Mouse (Mus musculus): ENCODE data around the gene Tnfrsf4. TPM values are rescaled to one million over a fixed set of nuclear protein-coding genes. Genes with fewer than 3 reads are reported as not detected.
A peak's percentile ranks its signal among the peaks of the same experiment; 100 is the strongest.

The Tnfrsf4 gene
- polyA plus RNA-seq, 1 experiment from 2014 or later: 0.60 TPM

DNA sequence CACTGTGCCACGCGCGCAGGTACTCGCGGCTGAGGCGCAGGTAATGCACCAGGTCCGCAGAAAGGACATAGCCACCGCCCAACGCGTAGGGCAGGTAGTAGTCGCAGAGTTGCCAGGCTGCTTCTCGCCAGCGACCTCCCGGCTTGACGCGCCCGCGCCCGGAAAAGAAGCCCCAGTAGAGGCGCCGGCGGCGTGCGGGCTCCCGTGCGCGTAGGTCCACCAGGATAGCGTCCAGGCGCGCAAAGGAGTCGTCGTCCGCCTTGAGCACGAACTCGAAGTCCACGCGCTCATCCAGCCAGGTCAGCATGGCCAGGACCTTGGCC is 21.8 kb upstream of the Tnfrsf4 start:
- peak overlapping the region; percentile 74 for H3K9ac ChIP-seq (ENCODE audit: low read length)
- WGBS: 30% methylated on average over 37 of the region's 37 CpGs
- no peaks in the 10 kb centered on the region for H3K27me3 ChIP-seq (replicated peaks; ENCODE audit: control insufficient read depth, insufficient read depth, low read length)
- peak; percentile 1 for DNase-seq (ENCODE audit: low spot score)
- H3K36me3 ChIP-seq (ENCODE audit: control insufficient read depth, insufficient read depth, low read length): peaks cover 12% of the 10 kb centered on the region
- peaks cover 25% of the 10 kb centered on the region for H3K4me1 ChIP-seq (ENCODE audit: control insufficient read depth, insufficient read depth, low read length)
- peak overlapping the region; percentile 99 for H3K4me2 ChIP-seq (ENCODE audit: low read length)
- H3K4me3 ChIP-seq (ENCODE audit: low read depth, low read length): peak overlapping the region; percentile 86
- H3K27ac ChIP-seq (ENCODE audit: low read depth, low read length): peak overlapping the region; percentile 95
- no peaks in the 10 kb centered on the region for H3K9me3 ChIP-seq (replicated peaks; ENCODE audit: control insufficient read depth, low read length)
- no peak; the same call in none of the 2 replicates for ATAC-seq

DNA sequence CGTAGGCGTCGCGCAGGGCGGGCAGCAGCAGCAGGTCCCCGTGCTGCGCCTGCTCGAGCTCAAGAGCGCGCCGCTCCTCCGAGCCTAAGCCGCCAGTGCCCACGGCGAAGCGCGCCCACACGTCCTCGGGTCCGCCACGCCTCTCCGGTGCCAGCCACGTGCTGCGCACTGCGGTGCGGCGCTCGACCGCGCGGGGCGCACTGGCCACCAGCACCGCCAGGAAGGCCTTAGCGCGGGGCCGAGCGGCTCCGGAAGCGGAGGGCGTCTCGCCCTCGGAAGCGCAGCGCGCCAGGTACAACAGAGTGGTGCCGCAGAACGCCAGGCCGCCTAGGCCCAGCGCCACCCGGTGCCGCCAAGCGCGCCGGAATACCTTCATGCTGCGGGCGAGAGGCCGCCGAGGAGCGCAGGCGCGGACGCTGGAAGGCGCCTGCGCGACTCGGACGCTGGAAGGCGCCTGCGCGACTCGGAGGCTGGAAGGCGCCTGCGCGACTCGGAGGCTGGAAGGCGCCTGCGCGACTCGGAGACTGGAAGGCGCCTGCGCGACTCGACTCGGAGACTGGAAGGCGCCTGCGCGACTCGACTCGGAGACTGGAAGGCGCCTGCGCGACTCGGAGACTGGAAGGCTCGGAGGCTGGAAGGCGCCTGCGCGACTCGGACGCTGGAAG is 21.3 kb upstream of the Tnfrsf4 start, which contains the start of the genes B3galt6 and Sdf4:
TSS of gene B3galt6 (minus strand) at position 409 of the 665 bp plus-strand sequence.
TSS of gene Sdf4 (plus strand) at position 632 of the 665 bp plus-strand sequence.
- ATAC-seq (peak; percentile 90), DNase-seq (ENCODE audit: low spot score) (peak; percentile 95)
- H3K9me3 ChIP-seq (replicated peaks; ENCODE audit: control insufficient read depth, low read length): no peaks in the 10 kb centered on the region
- peak within 1 kb of the TSS; percentile 86 for H3K4me3 ChIP-seq (ENCODE audit: low read depth, low read length)
- peaks cover 16% of the 10 kb centered on the region for H3K36me3 ChIP-seq (ENCODE audit: control insufficient read depth, insufficient read depth, low read length)
- H3K27me3 ChIP-seq (replicated peaks; ENCODE audit: control insufficient read depth, insufficient read depth, low read length): no peaks in the 10 kb centered on the region
- H3K4me2 ChIP-seq (ENCODE audit: low read length): peak within 1 kb of the TSS; percentile 99
- H3K9ac ChIP-seq (ENCODE audit: low read length): peak within 1 kb of the TSS; percentile 86
- under 1% methylated on average over 98 of the region's 99 CpGs for whole genome bisulfite sequencing
- H3K4me1 ChIP-seq (ENCODE audit: control insufficient read depth, insufficient read depth, low read length): peaks cover 25% of the 10 kb centered on the region
- peak within 1 kb of the TSS; percentile 95 for H3K27ac ChIP-seq (ENCODE audit: low read depth, low read length)

DNA sequence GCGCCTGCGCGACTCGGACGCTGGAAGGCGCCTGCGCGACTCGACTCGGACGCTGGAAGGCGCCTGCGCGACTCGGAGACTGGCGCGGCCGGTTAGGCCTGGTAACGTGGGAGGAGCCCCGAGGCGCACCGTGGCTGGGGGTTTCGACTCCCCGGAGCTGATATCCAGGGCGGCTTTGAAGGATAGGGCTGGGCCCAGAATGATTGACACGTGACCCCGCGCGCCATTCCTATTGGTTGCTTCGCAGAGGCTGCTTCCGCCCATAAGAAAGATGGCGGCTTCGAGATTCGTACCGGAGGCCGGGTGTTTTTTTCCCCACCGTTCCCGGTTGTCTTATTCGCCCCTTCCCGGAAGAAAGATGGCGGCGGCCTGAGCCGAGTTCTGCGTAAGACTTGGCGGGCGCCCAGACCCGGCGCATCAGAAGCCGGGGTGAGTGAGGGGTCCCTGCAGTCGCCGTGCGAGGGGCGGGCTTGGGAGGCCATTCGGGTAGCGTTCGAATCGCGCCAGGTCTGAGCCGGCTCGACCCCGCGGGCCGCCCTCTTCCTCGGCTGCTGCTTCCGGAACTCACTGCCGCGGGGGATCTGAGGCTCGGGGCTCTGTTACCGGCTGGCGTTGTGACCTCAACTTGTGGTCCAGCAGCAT is 20.6 kb upstream of the Tnfrsf4 start:
- Histone ChIP-seq H3K36me3 (ENCODE audit: control insufficient read depth, insufficient read depth, low read length) (peaks cover 23% of the 10 kb centered on the region), H3K4me3 (ENCODE audit: low read depth, low read length) (peak overlapping the region; percentile 86), H3K9ac (ENCODE audit: low read length) (peak overlapping the region; percentile 86), H3K9me3 (replicated peaks; ENCODE audit: control insufficient read depth, low read length) (no peaks in the 10 kb centered on the region), H3K4me2 (ENCODE audit: low read length) (peak overlapping the region; percentile 81), H3K27me3 (replicated peaks; ENCODE audit: control insufficient read depth, insufficient read depth, low read length) (no peaks in the 10 kb centered on the region), H3K27ac (ENCODE audit: low read depth, low read length) (peak overlapping the region; percentile 91), H3K4me1 (ENCODE audit: control insufficient read depth, insufficient read depth, low read length) (peaks cover 25% of the 10 kb centered on the region)
- ATAC-seq (peak; percentile 85), DNase-seq (ENCODE audit: low spot score) (peak; percentile 98)
- WGBS: under 1% methylated on average over 70 of the region's 70 CpGs

DNA sequence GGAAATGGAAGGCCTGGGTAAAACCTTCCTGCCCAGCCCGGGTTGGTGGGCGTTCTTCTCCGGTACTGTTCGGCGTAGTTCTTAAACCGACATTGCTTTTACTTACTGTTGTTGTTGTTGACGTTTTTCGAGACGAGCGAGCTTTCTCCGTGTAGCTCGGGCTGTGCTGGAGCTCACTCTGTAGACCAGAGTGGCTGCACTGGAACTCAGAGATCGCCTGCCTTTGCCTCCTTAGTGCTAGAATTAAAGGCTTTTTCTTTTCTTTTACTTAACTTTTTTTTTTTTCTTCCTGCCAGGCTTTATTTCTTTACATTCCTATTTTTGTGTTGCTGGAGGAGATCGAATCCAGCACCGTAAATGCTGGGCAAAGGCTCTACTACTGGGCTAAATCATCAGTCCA is 20.0 kb upstream of the Tnfrsf4 start:
- no peaks in the 10 kb centered on the region for H3K9me3 ChIP-seq (replicated peaks; ENCODE audit: control insufficient read depth, low read length)
- peak overlapping the region; percentile 86 for H3K4me3 ChIP-seq (ENCODE audit: low read depth, low read length)
- DNase-seq (ENCODE audit: low spot score) (no peak), ATAC-seq (no peak)
- peak overlapping the region; percentile 86 for H3K9ac ChIP-seq (ENCODE audit: low read length)
- H3K27me3 ChIP-seq (replicated peaks; ENCODE audit: control insufficient read depth, insufficient read depth, low read length): no peaks in the 10 kb centered on the region
- H3K4me1 ChIP-seq (ENCODE audit: control insufficient read depth, insufficient read depth, low read length): peaks cover 25% of the 10 kb centered on the region
- peak overlapping the region; percentile 81 for H3K4me2 ChIP-seq (ENCODE audit: low read length)
- 6% methylated on average over 15 of the region's 15 CpGs for WGBS
- peaks cover 29% of the 10 kb centered on the region for H3K36me3 ChIP-seq (ENCODE audit: control insufficient read depth, insufficient read depth, low read length)
- peak overlapping the region; percentile 91 for H3K27ac ChIP-seq (ENCODE audit: low read depth, low read length)

DNA sequence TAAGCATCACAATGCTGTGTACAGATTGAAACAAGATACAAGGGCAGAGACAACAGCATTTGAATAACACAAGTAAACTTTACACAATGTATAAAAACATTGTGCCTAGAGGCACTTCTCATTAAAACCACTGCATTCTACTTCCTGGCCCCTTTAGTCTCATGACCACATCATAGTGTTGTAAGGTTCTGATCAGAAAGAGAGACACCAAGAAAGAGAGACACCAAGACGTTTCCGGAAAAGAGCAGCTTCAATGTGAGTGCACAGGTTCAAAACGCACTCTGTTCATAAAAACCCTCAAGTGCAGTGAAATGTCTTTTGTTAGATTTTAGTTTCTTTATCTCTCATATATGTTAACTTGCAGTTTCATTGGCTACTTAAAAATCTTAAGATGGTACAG is 9.5 kb upstream of the Tnfrsf4 start:
- ATAC-seq (no peak), DNase-seq (ENCODE audit: low spot score) (no peak)
- Histone ChIP-seq H3K4me3 (ENCODE audit: low read depth, low read length) (no peak overlapping the region), H3K4me1 (ENCODE audit: control insufficient read depth, insufficient read depth, low read length) (no peaks in the 10 kb centered on the region), H3K9ac (ENCODE audit: low read length) (no peak overlapping the region), H3K27me3 (replicated peaks; ENCODE audit: control insufficient read depth, insufficient read depth, low read length) (no peaks in the 10 kb centered on the region), H3K36me3 (ENCODE audit: control insufficient read depth, insufficient read depth, low read length) (peaks cover 90% of the 10 kb centered on the region), H3K9me3 (replicated peaks; ENCODE audit: control insufficient read depth, low read length) (no peaks in the 10 kb centered on the region), H3K4me2 (ENCODE audit: low read length) (no peak overlapping the region), H3K27ac (ENCODE audit: low read depth, low read length) (no peak overlapping the region)
- 92% methylated on average over 3 of the region's 3 CpGs for WGBS

DNA sequence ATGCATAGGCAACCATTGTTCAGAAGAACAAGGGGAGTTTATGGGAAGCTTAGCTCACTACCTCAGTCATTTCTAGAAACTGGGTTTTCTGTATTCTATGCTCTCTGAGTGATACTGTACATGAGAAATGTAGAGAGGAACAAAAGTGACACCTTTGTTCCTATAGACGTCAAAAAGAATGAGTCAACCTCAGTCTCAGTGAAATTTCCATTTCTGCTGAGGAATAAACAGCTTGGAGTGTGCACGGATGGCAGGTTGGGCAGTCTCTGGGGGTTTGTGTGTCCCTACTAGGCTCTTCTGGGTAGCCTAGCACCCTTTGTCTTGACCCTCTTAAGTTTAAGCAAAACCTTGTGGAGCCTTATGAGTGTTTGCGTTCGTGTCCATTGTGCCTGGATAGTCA is 5.3 kb upstream of the Tnfrsf4 start:
- Histone ChIP-seq H3K27ac (ENCODE audit: low read depth, low read length) (no peak overlapping the region), H3K4me3 (ENCODE audit: low read depth, low read length) (no peak overlapping the region), H3K4me1 (ENCODE audit: control insufficient read depth, insufficient read depth, low read length) (no peaks in the 10 kb centered on the region), H3K9me3 (replicated peaks; ENCODE audit: control insufficient read depth, low read length) (no peaks in the 10 kb centered on the region), H3K27me3 (replicated peaks; ENCODE audit: control insufficient read depth, insufficient read depth, low read length) (no peaks in the 10 kb centered on the region), H3K4me2 (ENCODE audit: low read length) (no peak overlapping the region), H3K36me3 (ENCODE audit: control insufficient read depth, insufficient read depth, low read length) (peaks cover 94% of the 10 kb centered on the region), H3K9ac (ENCODE audit: low read length) (no peak overlapping the region)
- ATAC-seq (no peak), DNase-seq (ENCODE audit: low spot score) (no peak)
- WGBS: 95% methylated on average over 4 of the region's 4 CpGs

DNA sequence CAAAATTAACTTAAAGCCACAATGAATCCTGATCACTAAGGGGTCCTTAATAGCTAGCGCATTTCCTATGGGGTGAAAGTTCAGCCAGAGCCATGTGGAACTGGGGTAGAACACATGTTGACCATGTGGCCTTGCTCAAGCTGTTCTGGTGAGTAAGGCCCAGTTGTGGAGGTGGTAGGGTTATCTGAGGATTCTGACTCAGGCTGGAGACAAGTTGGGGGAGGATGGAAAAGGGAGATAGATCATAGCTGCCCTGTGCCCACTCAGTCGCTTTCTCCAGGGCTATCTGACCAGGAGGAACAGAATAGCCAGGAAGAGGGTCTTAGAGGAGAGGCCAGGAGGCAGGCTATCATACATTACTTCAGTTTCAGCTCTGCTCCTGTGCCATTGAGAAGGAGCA is 793 bp downstream of the Tnfrsf4 start:
- H3K4me1 ChIP-seq (ENCODE audit: control insufficient read depth, insufficient read depth, low read length): no peaks in the 10 kb centered on the region
- no peak overlapping the region for H3K4me3 ChIP-seq (ENCODE audit: low read depth, low read length)
- no peaks in the 10 kb centered on the region for H3K27me3 ChIP-seq (replicated peaks; ENCODE audit: control insufficient read depth, insufficient read depth, low read length)
- WGBS: 93% methylated on average over 2 of the region's 2 CpGs
- DNase-seq (ENCODE audit: low spot score): no peak
- H3K9ac ChIP-seq (ENCODE audit: low read length): no peak overlapping the region
- no peaks in the 10 kb centered on the region for H3K9me3 ChIP-seq (replicated peaks; ENCODE audit: control insufficient read depth, low read length)
- H3K4me2 ChIP-seq (ENCODE audit: low read length): no peak overlapping the region
- H3K27ac ChIP-seq (ENCODE audit: low read depth, low read length): no peak overlapping the region
- ATAC-seq: no peak
- peaks cover 63% of the 10 kb centered on the region for H3K36me3 ChIP-seq (ENCODE audit: control insufficient read depth, insufficient read depth, low read length)

DNA sequence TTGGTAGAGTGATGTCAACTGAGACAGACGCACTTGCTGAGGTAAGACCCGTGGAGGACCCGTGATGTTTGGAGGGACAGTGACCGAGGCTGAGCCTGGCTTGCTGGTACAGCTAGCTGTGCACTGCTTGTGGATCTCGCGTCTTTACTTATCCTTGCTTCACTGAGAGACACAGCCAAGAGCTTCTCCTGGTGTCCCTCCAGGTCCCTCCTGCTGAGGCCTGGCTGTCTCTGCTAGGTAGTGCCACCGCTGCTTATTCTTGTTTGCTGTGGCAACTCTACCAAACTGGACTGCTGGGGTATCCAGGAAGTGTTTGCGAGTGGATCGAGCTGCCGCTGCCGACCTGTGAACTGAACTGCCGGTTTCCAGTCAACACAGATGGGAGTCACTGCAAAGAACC is 6.1 kb downstream of the Tnfrsf4 start:
- Histone ChIP-seq H3K27ac (ENCODE audit: low read depth, low read length) (no peak overlapping the region), H3K36me3 (ENCODE audit: control insufficient read depth, insufficient read depth, low read length) (peaks cover 12% of the 10 kb centered on the region; the same call in 1 of the 2 replicates), H3K9me3 (replicated peaks; ENCODE audit: control insufficient read depth, low read length) (no peaks in the 10 kb centered on the region), H3K27me3 (replicated peaks; ENCODE audit: control insufficient read depth, insufficient read depth, low read length) (no peaks in the 10 kb centered on the region), H3K4me3 (ENCODE audit: low read depth, low read length) (no peak overlapping the region), H3K4me1 (ENCODE audit: control insufficient read depth, insufficient read depth, low read length) (no peaks in the 10 kb centered on the region), H3K4me2 (ENCODE audit: low read length) (no peak overlapping the region), H3K9ac (ENCODE audit: low read length) (no peak overlapping the region)
- WGBS: 91% methylated on average over 12 of the region's 12 CpGs
- no peak for ATAC-seq
- DNase-seq (ENCODE audit: low spot score): no peak

DNA sequence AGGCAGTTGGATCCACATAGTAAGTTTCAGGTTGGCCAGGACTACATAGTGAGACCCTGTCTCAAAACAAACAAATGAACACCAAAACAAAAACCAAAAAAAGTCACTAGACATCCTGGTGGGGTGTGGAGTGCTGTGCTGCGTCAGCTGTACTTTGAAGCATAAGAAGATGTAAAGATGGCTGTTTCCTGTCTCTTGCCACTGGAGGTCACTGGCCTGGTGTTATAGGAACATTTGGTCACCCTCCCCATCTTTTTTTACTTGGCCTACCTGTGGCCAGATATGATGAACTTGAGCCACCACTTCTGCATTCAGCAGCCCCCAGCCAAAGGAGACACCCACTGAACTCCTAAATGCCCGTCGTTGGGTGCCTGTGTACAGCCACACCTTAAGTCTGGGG is 7.7 kb downstream of the Tnfrsf4 start:
- Histone ChIP-seq H3K4me1 (ENCODE audit: control insufficient read depth, insufficient read depth, low read length) (no peaks in the 10 kb centered on the region), H3K36me3 (ENCODE audit: control insufficient read depth, insufficient read depth, low read length) (peaks cover under 1% of the 10 kb centered on the region; the same call in 1 of the 2 replicates), H3K27ac (ENCODE audit: low read depth, low read length) (no peak overlapping the region), H3K27me3 (replicated peaks; ENCODE audit: control insufficient read depth, insufficient read depth, low read length) (no peaks in the 10 kb centered on the region), H3K9ac (ENCODE audit: low read length) (no peak overlapping the region), H3K4me2 (ENCODE audit: low read length) (no peak overlapping the region), H3K9me3 (replicated peaks; ENCODE audit: control insufficient read depth, low read length) (no peaks in the 10 kb centered on the region), H3K4me3 (ENCODE audit: low read depth, low read length) (no peak overlapping the region)
- 84% methylated on average over 3 of the region's 3 CpGs for WGBS
- no peak for DNase-seq (ENCODE audit: low spot score)
- no peak for ATAC-seq
